Mouse (Mus musculus) ovary, postnatal 14 days (tissue): ENCODE measurements around the gene Adck2.
A peak's percentile ranks its signal among the peaks of the same experiment; 100 is the strongest.

Experiments used
- DNase-seq: peaks from one replicate; pipeline ENCODE4 v3.0.0; 2022; ENCODE audit warnings: low spot score

The Adck2 gene

DNA sequence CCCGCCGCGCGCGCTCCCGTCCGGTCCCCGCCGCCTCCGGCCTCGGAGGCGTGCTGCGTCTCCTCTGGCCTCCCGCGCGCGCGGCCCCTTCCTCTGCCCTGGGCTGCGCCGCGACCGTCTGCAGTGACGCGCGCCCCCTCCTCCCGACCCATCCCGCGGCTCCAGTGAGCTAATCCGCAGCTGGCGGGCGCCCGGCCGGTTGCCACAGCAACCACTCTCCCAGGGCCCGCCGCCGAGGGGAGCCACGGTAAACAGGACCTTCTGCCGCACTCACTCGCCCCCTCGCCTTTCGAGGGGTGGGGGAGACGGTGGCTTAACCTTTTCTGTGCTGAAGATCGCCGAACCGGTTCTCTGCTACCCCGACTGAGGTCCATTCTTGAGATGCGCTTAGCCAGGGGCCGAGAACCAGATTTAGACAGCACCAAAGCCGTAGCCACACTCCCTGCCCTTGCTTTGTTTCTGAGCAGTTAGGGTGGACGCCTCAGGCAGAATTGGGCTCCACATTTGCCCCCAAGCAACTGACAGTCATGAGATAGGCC, 15.9 kb upstream of the Adck2 start, which contains the start of gene Dennd2a:
Gene Dennd2a, minus strand, starts transcription at position 145 of the 539 bp plus-strand sequence.
- peak; percentile 74 for DNase-seq

DNA sequence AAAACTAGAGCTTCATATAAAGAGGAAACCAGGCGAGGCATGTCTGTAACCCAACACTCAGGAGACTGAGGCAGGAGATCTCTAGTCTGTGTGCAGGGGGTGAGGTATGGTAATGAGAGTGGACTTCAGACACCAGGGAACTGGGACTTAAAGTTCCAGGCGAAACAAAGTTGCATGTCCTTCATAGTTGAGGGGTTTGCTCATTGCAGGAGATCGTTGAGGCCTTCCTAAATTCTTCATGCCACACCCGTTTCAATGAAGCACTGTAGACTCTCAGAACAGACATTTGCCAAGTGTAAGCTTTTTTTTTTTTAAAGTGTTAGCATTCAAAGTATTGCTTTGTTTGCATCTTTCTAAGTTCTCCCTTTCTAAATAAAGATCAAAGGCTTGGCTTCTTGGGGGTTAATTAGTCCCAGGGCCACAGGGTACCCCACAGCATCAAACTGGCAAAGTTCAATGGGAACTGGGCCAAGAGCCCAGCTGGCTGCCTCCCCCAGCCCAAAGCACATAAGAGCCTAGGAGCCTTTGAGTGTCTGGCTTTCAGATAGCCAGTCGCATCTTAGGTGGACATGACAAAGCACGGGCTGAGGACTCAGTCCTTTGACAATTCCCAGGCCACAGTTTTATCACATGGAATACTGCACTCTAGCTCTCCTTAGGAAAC, 14.3 kb upstream of the Adck2 start:
- no peak for DNase-seq

DNA sequence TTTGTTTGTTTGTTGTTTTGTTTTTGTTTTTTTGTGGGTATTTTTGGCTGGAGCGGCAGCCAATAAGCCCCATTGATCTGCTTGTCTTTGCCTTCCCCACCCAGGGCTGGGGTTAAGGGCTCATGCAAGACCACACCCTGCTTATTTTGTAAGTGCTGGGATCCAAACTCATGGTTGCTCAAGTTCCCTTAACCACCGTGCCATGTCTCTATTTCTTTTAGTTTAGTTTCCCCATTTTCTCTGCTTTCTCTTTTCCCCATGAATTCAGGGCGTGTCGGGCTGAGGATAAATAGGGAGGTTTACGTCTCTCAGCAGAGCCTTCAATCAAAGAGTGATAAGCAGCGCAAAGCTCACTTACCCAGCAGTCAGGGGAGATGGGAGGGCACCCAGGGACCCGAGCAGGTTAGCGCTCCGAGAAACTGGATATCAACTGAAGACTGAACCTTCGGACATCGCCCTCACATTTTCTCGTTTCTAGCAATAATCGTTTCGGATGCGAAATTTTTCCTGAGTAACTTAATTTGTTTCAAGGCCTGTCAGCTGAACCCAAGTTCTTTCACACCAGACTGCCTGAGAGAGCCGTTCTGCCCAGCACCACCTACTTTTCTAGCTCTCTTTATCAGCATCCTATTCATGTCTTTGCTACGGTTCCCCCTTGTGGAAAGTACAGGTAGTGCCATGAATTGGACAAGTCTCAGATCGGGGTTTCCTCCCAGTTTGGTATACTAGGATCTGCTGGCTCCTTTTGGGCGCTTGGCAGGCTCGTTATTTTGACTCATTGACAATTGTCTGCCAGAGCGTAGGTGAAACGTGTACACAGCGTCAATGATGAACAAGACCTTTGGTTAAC, 11.3 kb upstream of the Adck2 start:
- DNase-seq, result peak; percentile 69

DNA sequence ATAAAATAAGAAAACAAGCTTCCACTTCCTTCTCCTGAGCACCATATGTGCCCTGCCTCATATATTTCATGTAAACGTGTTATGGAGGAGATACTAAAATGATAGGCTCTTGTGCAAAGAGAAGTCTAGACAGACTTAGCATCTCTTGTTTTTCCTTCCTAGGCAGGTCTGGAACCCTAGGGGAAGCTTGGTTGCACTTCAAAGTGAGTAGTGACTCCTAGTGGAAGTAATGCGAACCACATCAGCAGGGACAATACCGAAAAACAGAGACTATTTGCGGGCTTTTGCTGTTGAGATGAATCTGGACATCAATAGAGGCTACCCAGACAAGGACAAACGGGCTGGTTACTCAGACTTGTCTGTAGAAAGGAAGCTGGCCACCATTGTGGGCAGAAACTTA, 6.1 kb upstream of the Adck2 start:
- DNase-seq, result no peak

DNA sequence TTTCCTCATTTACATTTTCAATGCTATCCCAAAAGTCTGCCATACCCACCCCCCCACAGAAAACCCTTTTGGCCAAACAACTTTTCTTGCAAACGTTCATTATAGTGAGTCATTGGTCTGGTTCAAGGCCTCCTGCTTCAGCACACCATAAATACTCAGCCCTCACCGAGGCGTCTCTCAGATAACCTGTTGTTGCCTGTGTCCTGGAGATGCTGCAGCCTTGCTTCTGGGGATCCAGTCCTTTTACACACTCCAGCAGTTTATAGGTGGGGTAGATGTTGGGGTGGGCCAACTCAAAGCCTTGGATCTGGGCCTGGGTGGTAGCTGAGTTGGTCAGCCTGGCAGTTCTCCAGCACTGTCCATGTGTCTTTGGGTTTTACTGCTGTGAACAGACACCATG, 3.2 kb upstream of the Adck2 start:
- no peak for DNase-seq

DNA sequence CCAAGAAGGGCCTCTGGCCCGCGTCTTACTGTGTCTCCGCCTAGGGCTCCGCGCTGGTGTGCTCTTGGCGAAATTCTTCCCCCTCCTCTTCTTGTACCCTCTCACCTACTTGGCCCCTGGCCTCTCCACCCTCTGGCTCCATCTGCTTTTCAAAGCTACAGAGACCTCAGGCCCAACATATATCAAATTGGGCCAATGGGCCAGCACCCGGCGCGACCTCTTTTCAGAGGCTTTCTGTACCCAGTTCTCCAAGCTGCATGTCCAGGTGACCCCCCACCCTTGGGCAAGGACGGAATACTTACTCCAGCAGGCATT, 839 bp downstream of the Adck2 start:
- no peak for DNase-seq

DNA sequence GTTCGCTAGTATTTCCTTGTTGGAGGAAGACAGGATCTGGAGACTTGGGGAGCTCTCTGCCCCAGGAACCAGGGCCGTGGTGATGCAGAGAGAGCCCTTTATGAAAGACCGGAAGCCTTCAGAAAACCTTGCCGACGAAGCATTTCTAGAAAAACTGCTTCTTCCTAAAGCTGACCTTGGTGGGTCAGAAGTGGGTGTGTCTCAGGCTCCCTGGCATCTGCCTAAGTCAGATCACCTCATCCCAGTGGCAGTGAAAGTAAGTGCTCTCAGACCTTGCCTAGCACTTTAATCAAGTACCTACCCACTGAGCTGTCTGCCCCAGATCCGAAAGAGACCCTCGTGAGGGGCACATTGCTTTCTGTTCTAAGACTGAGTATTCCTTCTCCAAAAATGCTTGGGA, 1.3 kb downstream of the Adck2 start:
- no peak for DNase-seq

DNA sequence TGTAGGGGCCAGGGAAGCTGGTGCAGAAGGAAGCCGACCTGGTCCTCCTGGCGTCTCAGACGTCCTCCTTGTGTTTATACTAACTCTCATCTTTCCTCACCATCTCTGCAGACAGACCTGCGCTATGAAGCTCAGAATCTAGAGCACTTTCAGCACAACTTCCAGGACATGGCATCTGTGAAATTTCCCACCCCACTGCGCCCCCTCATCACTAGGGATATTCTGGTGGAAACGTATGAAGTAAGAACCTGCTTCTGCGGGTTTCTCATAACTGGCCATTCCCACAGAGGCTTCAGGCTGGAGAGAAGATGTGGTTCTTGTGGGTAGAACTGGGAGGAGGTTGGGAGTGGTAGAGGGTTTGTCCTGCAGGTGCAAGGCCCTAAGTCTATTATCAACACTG, 5.9 kb downstream of the Adck2 start:
- DNase-seq, result no peak

DNA sequence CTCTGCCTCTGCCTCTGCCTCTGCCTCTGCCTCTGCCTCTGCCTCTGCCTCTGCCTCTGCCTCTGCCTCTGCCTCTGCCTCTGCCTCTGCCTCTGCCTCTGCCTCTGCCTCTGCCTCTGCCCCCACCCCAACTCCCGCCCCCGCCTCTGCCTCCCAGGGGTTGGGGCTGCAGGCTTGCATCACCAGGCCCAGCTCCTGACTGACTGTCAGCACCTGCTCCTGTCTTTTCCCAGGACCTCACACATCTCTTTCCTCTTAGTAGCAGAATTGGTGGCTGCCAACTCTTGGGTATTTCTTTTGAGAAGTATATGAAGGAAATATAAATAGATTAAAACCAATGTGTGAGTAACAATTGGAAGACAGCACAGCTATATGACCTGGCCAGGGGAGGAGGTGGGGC, 6.9 kb downstream of the Adck2 start:
- DNase-seq, result no peak

DNA sequence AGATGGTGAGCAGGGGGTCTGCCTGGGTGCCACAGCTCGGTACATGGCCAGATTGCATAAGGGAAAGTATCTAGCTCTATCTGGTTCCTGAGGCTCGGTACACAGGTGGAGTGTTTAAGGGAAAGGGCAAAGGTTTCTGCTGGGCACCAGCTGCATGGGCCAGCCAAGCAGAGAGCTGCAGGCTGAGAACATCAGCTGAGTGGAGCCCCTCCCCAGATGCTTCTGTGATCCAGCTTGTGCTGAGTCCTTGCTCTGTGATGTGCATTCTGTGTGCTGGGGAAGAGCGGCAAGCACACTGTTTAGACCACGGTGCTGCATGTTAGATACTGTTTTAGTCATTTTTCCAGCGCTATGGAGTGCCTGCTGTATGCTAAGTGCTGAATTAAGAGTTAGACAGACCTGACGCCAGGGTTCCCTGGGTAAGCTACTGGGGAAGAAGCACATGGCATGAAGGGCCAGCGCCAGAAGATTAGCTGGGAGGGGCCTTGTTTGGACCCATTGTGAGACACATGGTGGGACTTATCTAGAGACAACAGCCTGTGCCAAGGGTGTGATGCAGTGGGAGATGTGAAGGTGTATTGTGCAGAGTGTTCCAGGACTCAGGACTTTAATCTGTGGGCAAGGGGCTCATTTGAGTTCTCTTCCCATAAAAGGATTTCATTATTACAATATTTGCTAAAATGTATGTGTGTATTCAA, 7.6 kb downstream of the Adck2 start:
- no peak for DNase-seq

DNA sequence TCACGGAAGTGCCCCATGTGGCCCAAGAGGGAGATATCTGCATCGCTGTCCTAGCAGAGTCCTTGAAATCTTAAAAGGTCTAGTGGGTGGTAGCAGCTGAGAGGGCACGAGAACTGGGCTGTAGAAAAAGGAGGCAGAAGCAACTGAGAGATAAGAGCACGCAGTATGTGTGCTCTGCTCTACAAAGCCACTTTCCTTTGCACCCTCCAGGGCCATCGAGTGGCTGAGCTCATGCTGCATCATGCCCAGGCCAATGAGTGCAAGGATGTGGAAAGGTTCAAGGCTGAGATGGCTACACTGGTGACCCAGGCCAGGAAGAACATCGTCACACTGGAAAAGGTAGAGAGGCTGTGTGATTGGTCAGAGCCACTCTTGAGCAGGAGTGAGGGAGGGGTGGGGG, 11.8 kb downstream of the Adck2 start, which contains the start of gene Gm42420:
Gene Gm42420, plus strand, starts transcription at position 237 of the 400 bp plus-strand sequence.
- no peak for DNase-seq

DNA sequence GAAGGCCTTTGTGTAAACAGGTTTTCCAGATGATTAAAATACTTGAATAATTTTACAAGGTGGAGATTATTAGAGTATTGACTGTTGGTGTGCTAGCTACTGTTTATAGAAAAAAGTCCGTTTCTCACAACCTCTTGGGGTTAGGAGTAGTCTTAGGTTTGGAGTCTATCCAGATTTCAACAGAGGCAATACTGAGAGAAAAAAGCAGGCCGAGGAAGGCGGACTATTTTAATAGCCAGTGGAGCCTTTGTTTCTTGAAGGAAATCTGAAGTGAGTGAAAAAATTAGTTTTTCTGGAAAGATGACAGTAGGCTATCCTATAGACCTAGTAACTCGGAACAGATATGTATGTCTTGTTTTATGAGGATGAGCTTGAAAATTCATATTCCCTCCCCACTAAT, 17.8 kb downstream of the Adck2 start:
- DNase-seq, result no peak

DNA sequence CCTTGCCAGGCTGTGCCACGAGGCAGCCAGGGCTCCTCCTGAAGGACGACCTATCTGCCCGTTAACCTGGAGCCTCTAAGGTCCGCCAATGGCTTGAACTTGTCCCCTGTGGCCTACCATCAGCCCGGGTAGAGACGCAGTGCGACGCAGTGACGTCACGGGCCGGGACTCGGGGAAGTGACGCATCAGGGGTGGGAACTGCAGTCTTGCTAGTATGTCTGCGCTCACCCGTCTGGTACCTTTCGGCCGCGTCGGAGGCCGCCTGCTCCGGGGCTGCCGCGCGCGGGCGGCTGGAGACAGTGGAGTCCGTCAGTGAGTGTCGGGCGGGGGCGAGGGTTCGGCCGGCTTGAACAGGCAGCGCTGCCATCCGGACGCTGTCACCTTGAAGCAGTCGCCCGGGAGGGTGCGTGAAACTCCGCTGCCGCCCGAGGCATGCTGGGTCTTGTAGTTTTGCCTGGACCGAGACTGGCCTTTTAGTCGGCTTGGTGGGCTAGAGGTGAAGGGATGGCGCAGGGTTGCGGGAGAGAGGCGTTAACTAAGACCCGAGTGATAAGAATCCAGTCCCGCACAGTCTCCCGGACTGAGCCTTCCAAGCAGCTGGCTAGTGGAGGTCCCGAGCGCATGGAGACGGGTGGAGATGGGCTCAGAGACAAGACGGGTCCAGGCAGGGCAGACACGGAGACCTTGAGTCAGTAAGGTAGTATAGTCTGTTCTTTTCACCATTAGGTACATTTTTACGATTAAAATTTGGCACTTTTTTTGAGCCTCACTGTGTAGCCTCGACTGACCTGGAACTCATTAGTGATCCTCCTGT, 18.9 kb downstream of the Adck2 start, which contains the start of gene Ndufb2:
Gene Ndufb2, plus strand, starts transcription at position 174 of the 814 bp plus-strand sequence.
- peak; percentile 90 for DNase-seq

DNA sequence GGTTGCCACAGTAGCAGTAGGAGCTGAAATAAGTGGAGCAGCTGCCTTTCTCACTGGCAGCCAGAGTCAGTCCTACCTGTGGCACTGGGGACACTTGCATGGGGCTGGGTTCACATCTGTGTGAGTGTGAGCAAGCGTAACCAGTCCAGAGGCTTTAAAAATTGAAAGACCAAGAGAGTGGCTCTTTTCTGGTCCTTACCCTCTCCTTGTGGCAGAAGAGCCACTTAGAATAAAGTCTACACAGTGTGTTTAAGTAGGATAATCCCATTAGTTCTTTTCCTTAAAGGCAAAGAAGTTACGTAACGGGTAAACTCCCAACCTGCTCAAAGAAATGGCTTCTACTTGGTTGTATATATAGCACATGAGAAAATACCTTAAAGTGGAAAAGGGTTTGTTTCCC, 27.2 kb downstream of the Adck2 start:
- no peak for DNase-seq

DNA sequence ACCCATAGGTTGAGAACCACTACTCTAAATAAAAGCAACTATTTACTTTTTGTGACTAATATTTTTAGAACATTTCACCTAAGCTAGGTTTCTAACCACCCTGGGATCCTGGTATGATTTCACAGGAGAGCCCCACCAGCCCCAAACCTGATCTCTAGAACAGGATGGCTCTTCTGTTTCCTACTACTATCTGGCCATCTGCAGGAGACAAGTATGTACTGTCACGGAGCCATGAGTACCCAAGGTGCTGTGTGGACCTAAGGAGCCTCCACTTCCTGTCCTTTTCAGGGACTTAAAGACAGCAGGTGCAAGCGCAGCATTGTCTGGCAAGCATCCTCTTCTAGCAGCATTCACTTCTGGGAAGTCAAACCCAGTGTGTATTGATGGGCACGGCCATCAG, 28.2 kb downstream of the Adck2 start:
- no peak for DNase-seq

DNA sequence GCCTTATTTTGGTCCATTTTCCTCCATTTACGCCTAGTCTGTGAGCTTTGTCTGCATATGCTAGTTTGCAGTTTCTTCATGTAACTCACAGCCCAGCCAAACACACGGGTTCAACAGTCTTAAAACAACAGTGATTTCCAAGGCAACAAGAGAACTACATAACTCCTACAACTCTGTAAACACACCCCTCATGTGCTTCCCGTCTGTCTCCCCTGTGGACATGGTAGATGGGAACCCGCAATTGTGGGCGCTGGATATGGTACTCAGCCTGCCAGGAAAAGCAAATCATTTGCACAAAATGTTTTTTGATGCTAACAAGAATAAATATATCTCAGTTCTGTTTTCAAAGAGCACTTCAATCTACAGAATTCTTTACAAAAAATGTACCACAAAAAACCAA, 30.9 kb downstream of the Adck2 start:
- DNase-seq, result no peak

DNA sequence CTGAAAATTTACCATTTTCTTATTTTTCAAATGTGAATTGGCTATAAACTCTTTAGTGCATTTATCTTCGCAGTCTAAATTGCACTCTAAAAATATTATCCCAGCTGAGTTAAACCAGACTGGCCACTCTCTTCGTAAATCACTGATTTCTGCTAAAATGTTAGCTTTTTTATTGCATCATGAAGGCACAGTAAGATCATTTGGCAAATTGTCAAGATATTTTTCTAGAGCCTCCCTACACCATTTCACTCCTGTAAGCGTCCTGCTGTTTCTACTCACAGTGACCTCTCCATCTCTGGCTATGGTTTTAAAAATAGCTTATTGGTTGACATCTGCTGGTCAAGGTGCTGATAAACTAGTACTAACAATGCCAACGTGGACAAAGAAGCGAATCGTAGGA, 32.4 kb downstream of the Adck2 start:
- no peak for DNase-seq

DNA sequence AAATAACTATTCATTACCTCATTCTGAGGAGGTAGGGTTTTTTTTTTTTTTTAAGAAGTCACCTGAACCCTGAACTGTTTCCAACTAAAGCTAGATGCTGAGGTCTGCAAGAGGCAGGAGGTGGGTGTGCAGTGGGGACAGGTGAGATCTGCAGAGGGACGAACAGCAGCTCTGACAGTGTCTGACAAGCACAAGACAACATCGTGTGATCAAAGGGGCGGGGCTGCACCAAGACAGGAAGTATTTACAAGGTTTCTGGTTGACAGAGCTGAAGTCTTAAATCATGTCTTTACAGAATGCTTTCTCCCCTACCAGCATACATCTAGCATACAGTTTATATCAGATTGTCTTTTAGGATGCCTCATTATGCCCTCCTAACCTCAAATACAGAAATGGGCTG, 33.2 kb downstream of the Adck2 start:
- no peak for DNase-seq

DNA sequence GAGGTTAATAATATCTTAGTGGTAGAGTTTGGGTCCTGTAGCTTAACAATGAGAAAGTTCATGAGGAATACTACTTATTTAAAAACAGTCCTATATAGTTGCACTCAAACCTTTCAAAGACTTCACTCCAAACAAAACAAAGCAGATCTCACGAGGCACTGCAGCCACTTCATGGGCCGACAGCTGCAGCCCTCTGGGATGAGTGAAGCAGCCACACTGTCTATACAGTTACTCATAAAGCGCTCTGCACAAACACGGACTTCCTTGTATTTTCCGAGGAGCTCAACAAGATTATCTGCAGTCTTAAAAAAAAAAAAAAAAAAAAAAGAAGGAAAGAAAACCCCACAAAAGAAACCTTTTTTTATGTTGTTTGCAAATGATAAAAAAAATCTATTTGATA, 33.7 kb downstream of the Adck2 start:
- no peak for DNase-seq

DNA sequence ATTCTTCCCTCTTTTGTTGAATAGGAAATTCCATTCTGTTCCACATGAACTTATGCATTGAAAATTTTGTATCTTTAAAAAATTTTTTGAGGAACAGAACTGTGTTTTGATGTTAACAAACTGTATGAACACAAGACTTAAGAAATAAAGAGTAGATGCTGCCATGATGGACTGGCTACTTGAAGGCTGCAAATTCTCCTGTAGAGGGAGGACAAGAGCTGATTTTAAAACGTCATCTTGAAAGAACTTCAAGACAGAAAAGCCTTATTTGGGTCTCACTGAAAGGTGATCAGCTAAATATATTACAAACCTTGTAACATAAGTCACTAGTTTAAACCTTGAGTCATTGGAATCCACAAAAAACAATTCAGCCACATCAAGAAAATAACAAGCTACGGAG, 36.5 kb downstream of the Adck2 start:
- no peak for DNase-seq

DNA sequence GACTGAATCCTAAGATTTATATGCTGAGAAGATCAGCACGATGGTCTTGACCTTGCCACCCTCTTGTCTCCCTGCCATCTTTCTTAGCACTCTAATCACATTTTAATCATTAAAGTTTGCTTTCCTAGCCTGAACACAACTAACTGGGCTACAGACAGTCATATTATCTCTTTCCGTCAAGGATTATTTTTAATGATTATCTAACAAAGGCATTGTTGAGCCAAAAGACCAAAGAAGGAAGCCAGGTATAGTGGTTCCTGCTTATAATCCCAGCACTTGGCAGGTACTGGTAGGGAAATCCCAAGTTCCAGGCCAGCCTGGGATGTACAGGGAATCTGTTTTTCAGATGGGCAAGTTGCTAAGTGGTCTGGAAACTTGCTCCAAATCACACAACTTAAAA, 37.6 kb downstream of the Adck2 start:
- DNase-seq, result no peak
